Mouse (Mus musculus): ENCODE measurements around the gene Col4a2.

DNA sequence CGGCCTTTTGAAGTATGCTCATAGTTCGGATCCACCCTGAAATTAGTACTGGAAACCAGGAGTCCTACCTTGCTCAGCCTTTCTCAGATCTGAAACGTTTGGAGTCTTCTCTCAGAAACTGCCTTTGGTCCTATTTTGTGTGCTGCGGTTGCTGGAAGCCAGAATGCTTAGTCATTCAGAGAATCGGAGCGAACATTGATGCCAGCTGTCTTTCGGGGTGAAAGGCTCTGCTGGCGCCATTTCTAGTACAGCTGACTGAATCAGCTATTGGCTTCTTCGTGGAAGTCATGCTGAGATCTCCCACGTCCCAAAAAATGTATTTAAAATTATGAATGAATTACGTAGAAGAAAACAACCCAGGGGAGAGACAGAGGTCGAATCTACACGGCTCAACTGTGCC is 105.2 kb downstream of the Col4a2 start:
- TF ChIP-seq CTCF (IDR thresholded peaks at IDR 0.05; ENCODE audit: borderline replicate concordance, extremely low read depth, insufficient read depth, insufficient read length) (no peak), POLR2A (IDR thresholded peaks at IDR 0.05; ENCODE audit: borderline replicate concordance, extremely low read depth, insufficient read depth, insufficient read length, poor library complexity, severe bottlenecking) (no peak)

Measured in brain, embryonic 14.5 days (tissue).